Mouse (Mus musculus): ENCODE data around the gene Il12rb1. TPM values are rescaled to one million over a fixed set of nuclear protein-coding genes. Genes with fewer than 3 reads are reported as not detected.

The Il12rb1 gene
- polyA plus RNA-seq (2017; shearing (Covaris generic)): 29.0 TPM

DNA sequence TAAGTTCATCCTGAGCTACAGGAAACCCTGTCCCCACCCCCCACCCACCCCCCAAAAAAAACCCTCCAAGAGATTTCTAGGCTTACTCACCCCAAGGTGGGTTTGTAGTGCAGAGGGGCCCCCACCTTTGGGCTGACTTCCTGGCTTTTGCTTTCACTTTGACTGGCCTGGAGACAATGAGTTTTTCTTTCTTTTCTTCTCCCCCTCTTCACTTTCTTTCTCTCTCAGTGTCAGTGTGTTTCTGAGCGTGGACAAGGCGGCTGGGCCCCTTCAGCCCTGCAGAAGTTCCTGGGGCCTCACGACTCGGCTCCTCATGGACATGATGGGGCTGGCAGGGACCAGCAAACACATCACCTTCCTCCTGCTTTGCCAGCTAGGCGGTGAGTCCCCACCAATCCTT lies at the start of gene Il12rb1:
TSS of gene Il12rb1 (plus strand) at position 211 of the 400 bp plus-strand sequence.

GRCm38 (mm10) chr8:70760775-70761406 lies 47.4 kb upstream of the Il12rb1 start, which contains the start of gene Mpv17l2:
TSS of gene Mpv17l2 (minus strand) at chr8:70760946.

DNA sequence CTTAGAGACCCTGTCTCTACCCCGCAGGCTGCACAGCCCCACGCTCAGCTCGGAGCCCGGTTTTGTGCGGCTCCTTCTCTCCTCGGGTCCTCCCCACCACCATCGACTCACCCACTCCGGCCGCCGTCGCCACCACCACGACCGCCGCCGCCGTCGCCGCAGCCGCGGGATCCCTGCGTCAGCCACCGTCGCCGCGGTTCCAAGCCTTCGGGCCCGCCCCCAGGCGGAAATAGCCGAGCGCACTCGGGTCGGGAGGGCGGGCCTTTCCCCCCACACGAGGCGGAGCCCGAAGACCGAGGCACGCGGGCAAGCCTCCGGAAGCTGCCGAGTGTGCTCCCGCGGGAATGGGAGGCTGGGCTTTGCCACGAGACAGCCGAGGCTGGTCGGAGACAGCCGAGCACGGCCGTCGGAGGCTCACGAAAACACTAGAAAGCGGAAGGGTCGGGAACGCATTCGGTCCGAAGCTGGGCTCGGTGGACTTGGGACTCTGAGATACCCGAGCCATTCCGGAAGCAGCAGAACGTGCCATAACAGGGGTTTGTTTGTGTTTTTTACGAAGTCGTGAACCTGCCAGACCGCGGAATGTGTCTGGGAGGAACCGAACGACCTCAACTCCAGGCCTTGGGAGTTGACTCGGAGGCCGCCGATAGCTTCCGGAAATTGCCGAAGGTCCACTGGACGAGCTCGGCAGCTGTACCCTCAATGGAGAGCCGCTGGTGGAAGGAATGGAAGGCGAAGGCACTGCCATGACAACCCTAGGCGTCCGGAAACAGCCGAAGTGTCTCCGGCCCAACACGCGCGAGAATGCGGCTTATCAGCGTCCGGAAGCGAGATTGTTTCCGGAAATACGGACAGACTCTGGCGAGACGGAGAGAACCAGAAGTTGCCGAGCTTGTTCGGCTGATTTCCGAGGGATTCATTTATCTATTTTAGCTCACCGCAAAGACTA lies 31.5 kb upstream of the Il12rb1 start, which contains the start of gene Pik3r2:
TSS of gene Pik3r2 (minus strand) at position 218 of the 949 bp plus-strand sequence.

GRCm38 (mm10) chr8:70804481-70805206 lies 3.6 kb upstream of the Il12rb1 start, which contains the start of gene Mast3:
TSS of gene Mast3 (minus strand) at chr8:70805054.

GRCm38 (mm10) chr8:70839408-70840351 lies 31.4 kb downstream of the Il12rb1 start, which contains the start of gene Arrdc2:
TSS of gene Arrdc2 (minus strand) at chr8:70839720.

DNA sequence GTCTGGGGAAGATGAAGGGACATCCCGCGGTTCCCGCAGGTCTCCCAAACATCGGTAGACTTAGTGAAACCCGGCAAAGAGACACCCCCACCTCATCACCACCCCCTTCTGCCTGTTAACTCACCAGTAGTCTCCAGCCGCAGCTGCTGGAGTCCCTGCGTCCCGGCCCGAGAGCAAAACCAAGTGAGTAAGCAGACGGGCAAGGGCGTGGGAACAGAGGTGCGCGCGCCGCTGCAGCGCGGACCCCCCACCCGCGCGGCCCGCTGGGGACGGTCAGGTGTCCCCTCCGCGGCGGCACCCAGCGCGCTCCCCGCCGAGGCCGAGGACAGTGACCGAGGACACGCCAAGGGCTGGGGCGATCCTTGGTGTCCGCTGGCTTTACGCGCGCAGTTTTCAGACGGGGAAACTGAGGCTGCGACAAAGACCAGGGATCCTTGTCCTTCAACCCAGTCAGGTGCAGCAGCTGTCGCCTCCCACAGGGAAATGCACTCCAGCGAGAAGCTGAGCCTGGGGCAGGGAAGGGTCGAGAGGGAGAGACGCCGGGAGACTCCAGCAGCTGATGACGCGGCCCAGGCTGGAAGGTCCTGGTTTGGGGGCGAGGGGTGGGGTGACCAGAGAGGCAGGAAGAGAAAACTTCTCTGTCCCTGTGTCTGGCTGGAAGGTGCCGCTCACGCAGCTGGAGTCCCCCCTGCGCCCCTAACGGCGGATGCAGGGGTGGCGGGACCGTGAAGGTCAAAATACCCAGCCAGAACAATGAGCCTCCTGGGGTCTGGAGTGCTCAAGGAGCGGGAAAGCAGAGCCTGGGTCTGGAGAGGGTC lies 54.8 kb downstream of the Il12rb1 start, which contains the start of gene Kcnn1:
TSS of gene Kcnn1 (minus strand) at position 435 of the 818 bp plus-strand sequence.

Other genes with a start within 250 kb of the Il12rb1 start
- gene Isyna1, start 214.1 kb upstream of the Il12rb1 start, polyA plus RNA-seq (2017; shearing (Covaris generic)): 84.8 TPM
- 113 TPM for gene Ssbp4, start 199.6 kb upstream of the Il12rb1 start, polyA plus RNA-seq (2017; shearing (Covaris generic))
- 0.26 TPM for gene Lrrc25, start 192.3 kb upstream of the Il12rb1 start, polyA plus RNA-seq (2017; shearing (Covaris generic))
- gene Gdf15, start 176.0 kb upstream of the Il12rb1 start, polyA plus RNA-seq (2017; shearing (Covaris generic)): not detected
- gene Pgpep1, start 148.1 kb upstream of the Il12rb1 start, polyA plus RNA-seq (2017; shearing (Covaris generic)): 1.1 TPM
- 250 TPM for gene Lsm4, start 135.2 kb upstream of the Il12rb1 start, polyA plus RNA-seq (2017; shearing (Covaris generic))
- gene Jund, start 109.5 kb upstream of the Il12rb1 start, polyA plus RNA-seq (2017; shearing (Covaris generic)): 1,956 TPM
- gene Iqcn, start 105.0 kb upstream of the Il12rb1 start, polyA plus RNA-seq (2017; shearing (Covaris generic)): 0.11 TPM
- gene Gm3336, start 89.9 kb upstream of the Il12rb1 start, polyA plus RNA-seq (2017; shearing (Covaris generic)): not detected
- not detected for gene Pde4c, start 84.7 kb upstream of the Il12rb1 start, polyA plus RNA-seq (2017; shearing (Covaris generic))
- gene Rab3a, start 53.8 kb upstream of the Il12rb1 start, polyA plus RNA-seq (2017; shearing (Covaris generic)): 2.3 TPM
- 35.0 TPM for gene Mpv17l2, start 47.5 kb upstream of the Il12rb1 start, polyA plus RNA-seq (2017; shearing (Covaris generic))
- 19.7 TPM for gene Pik3r2, start 31.7 kb upstream of the Il12rb1 start, polyA plus RNA-seq (2017; shearing (Covaris generic))
- 102 TPM for gene Mast3, start 3.4 kb upstream of the Il12rb1 start, polyA plus RNA-seq (2017; shearing (Covaris generic))
- gene Arrdc2, start 31.3 kb downstream of the Il12rb1 start, polyA plus RNA-seq (2017; shearing (Covaris generic)): 27.6 TPM
- not detected for gene Kcnn1, start 54.8 kb downstream of the Il12rb1 start, polyA plus RNA-seq (2017; shearing (Covaris generic))
- 58.5 TPM for gene Ccdc124, start 65.5 kb downstream of the Il12rb1 start, polyA plus RNA-seq (2017; shearing (Covaris generic))
- not detected for gene Slc5a5, start 84.3 kb downstream of the Il12rb1 start, polyA plus RNA-seq (2017; shearing (Covaris generic))
- 6,861 TPM for gene Rpl18a, start 89.0 kb downstream of the Il12rb1 start, polyA plus RNA-seq (2017; shearing (Covaris generic))
- 51.3 TPM for gene Map1s, start 97.5 kb downstream of the Il12rb1 start, polyA plus RNA-seq (2017; shearing (Covaris generic))